Mouse (Mus musculus): ENCODE results near the gene Tubg1. TPM values are rescaled to one million over a fixed set of nuclear protein-coding genes. Genes with fewer than 3 reads are reported as not detected.

Gene Tubg1
- polyA plus RNA-seq, 1 experiment: 19.2 TPM

- no peak for DNase-seq
- no peak overlapping the region for H3K27ac ChIP-seq (ENCODE audit: insufficient read depth, low read depth, low read length)
- WGBS: 87% methylated on average over 8 of the region's 8 CpGs
- peaks cover 6% of the 10 kb centered on the region; the same call in 1 of the 2 replicates for H3K4me1 ChIP-seq (ENCODE audit: control insufficient read depth, insufficient read depth, low read length)
- TF ChIP-seq POLR2A (IDR thresholded peaks at IDR 0.05; ENCODE audit: low read depth, low read length) (no peak), CTCF (conservative IDR thresholded peaks at IDR 0.05; ENCODE audit: insufficient read depth, insufficient read length, low read depth, low read length) (no peak)
- no peaks in the 10 kb centered on the region for H3K36me3 ChIP-seq (ENCODE audit: control insufficient read depth, insufficient read depth, low read length)
- H3K27me3 ChIP-seq (replicated peaks; ENCODE audit: control insufficient read depth, insufficient read depth, low read length): no peaks in the 10 kb centered on the region
- no peak overlapping the region for H3K4me3 ChIP-seq (ENCODE audit: insufficient read depth, low read depth, low read length)
These were observed 21.4 kb downstream of the Tubg1 start for GRCm38 (mm10) chr11:101141088-101141487.

- Histone ChIP-seq H3K27ac (ENCODE audit: insufficient read depth, low read depth, low read length) (no peak overlapping the region), H3K4me1 (ENCODE audit: control insufficient read depth, insufficient read depth, low read length) (peaks cover 6% of the 10 kb centered on the region; the same call in 1 of the 2 replicates), H3K36me3 (ENCODE audit: control insufficient read depth, insufficient read depth, low read length) (no peaks in the 10 kb centered on the region), H3K27me3 (replicated peaks; ENCODE audit: control insufficient read depth, insufficient read depth, low read length) (no peaks in the 10 kb centered on the region), H3K4me3 (ENCODE audit: insufficient read depth, low read depth, low read length) (no peak overlapping the region)
- no peak for TF ChIP-seq POLR2A (IDR thresholded peaks at IDR 0.05; ENCODE audit: low read depth, low read length)
- no peak for TF ChIP-seq CTCF (conservative IDR thresholded peaks at IDR 0.05; ENCODE audit: insufficient read depth, insufficient read length, low read depth, low read length)
- WGBS: 91% methylated on average over 10 of the region's 10 CpGs
- no peak for DNase-seq
These were observed 22.7 kb downstream of the Tubg1 start for GRCm38 (mm10) chr11:101142215-101142967.

GRCm38 (mm10) chr11:101143338-101144225, 23.8 kb downstream of the Tubg1 start:
- no peaks in the 10 kb centered on the region for H3K36me3 ChIP-seq (ENCODE audit: control insufficient read depth, insufficient read depth, low read length)
- no peaks in the 10 kb centered on the region for H3K27me3 ChIP-seq (replicated peaks; ENCODE audit: control insufficient read depth, insufficient read depth, low read length)
- H3K4me3 ChIP-seq (ENCODE audit: insufficient read depth, low read depth, low read length): peak overlapping the region; percentile 15; the same call in 1 of the 2 replicates
- WGBS: 23% methylated on average over 18 of the region's 19 CpGs
- peaks cover 4% of the 10 kb centered on the region; the same call in 1 of the 2 replicates for H3K4me1 ChIP-seq (ENCODE audit: control insufficient read depth, insufficient read depth, low read length)
- no peak for TF ChIP-seq CTCF (conservative IDR thresholded peaks at IDR 0.05; ENCODE audit: insufficient read depth, insufficient read length, low read depth, low read length)
- TF ChIP-seq POLR2A (IDR thresholded peaks at IDR 0.05; ENCODE audit: low read depth, low read length): no peak
- no peak overlapping the region for H3K27ac ChIP-seq (ENCODE audit: insufficient read depth, low read depth, low read length)
- DNase-seq: peak; percentile 61

DNA sequence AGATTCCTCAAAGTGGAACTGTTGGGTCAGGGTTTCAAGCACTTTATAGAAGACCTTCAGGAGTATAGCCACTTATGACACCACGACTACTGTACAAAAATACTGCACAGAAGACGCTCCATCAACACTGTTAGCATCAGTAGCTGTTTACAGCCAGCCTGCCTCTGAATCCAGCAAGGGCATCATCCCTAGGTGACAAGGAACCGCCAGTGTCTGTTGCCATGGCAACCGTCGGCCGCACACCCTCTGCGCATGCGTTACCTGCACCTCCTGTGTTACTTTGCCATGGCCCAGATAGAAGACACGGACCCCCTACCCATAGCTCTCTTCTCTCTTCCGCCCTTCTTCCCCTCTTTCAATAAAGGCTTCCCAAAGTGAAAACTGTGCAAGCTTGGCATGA, 26.6 kb downstream of the Tubg1 start:
- 48% methylated on average over 10 of the region's 10 CpGs for WGBS
- H3K27me3 ChIP-seq (replicated peaks; ENCODE audit: control insufficient read depth, insufficient read depth, low read length): no peaks in the 10 kb centered on the region
- no peak for TF ChIP-seq CTCF (conservative IDR thresholded peaks at IDR 0.05; ENCODE audit: insufficient read depth, insufficient read length, low read depth, low read length)
- no peak for TF ChIP-seq POLR2A (IDR thresholded peaks at IDR 0.05; ENCODE audit: low read depth, low read length)
- H3K27ac ChIP-seq (ENCODE audit: insufficient read depth, low read depth, low read length): no peak overlapping the region
- no peak for DNase-seq
- H3K4me3 ChIP-seq (ENCODE audit: insufficient read depth, low read depth, low read length): no peak overlapping the region
- H3K36me3 ChIP-seq (ENCODE audit: control insufficient read depth, insufficient read depth, low read length): no peaks in the 10 kb centered on the region
- no peaks in the 10 kb centered on the region for H3K4me1 ChIP-seq (ENCODE audit: control insufficient read depth, insufficient read depth, low read length)

- Histone ChIP-seq H3K4me3 (ENCODE audit: insufficient read depth, low read depth, low read length) (no peak overlapping the region), H3K4me1 (ENCODE audit: control insufficient read depth, insufficient read depth, low read length) (no peaks in the 10 kb centered on the region), H3K27ac (ENCODE audit: insufficient read depth, low read depth, low read length) (no peak overlapping the region), H3K27me3 (replicated peaks; ENCODE audit: control insufficient read depth, insufficient read depth, low read length) (no peaks in the 10 kb centered on the region), H3K36me3 (ENCODE audit: control insufficient read depth, insufficient read depth, low read length) (no peaks in the 10 kb centered on the region)
- DNase-seq: no peak
- WGBS: 62% methylated on average over 10 of the region's 10 CpGs
- TF ChIP-seq CTCF (conservative IDR thresholded peaks at IDR 0.05; ENCODE audit: insufficient read depth, insufficient read length, low read depth, low read length): no peak
- TF ChIP-seq POLR2A (IDR thresholded peaks at IDR 0.05; ENCODE audit: low read depth, low read length): no peak
These were observed 29.0 kb downstream of the Tubg1 start for GRCm38 (mm10) chr11:101148751-101149150.

GRCm38 (mm10) chr11:101149178-101150105, 29.7 kb downstream of the Tubg1 start:
- no peak overlapping the region for H3K4me3 ChIP-seq (ENCODE audit: insufficient read depth, low read depth, low read length)
- DNase-seq: no peak
- 51% methylated on average over 9 of the region's 9 CpGs for WGBS
- no peaks in the 10 kb centered on the region for H3K36me3 ChIP-seq (ENCODE audit: control insufficient read depth, insufficient read depth, low read length)
- no peak for TF ChIP-seq POLR2A (IDR thresholded peaks at IDR 0.05; ENCODE audit: low read depth, low read length)
- no peak for TF ChIP-seq CTCF (conservative IDR thresholded peaks at IDR 0.05; ENCODE audit: insufficient read depth, insufficient read length, low read depth, low read length)
- no peaks in the 10 kb centered on the region for H3K4me1 ChIP-seq (ENCODE audit: control insufficient read depth, insufficient read depth, low read length)
- H3K27me3 ChIP-seq (replicated peaks; ENCODE audit: control insufficient read depth, insufficient read depth, low read length): no peaks in the 10 kb centered on the region
- H3K27ac ChIP-seq (ENCODE audit: insufficient read depth, low read depth, low read length): no peak overlapping the region
